Mouse (Mus musculus) MEL-GATA-1-ER (cell line): ENCODE measurements at regions not wholly inside any gene's neighbourhood (a gene's known extent, or its start where the extent isn't known, plus 50 kb on each side); places are given as distances from the start of the nearest gene placed in this dataset.

Experiments used
- DNase-seq: peaks from one replicate; pipeline ENCODE4 v3.0.0-alpha.2; 2012; ENCODE audit warnings: low read depth; ENCODE audit errors: extremely low read depth

DNA sequence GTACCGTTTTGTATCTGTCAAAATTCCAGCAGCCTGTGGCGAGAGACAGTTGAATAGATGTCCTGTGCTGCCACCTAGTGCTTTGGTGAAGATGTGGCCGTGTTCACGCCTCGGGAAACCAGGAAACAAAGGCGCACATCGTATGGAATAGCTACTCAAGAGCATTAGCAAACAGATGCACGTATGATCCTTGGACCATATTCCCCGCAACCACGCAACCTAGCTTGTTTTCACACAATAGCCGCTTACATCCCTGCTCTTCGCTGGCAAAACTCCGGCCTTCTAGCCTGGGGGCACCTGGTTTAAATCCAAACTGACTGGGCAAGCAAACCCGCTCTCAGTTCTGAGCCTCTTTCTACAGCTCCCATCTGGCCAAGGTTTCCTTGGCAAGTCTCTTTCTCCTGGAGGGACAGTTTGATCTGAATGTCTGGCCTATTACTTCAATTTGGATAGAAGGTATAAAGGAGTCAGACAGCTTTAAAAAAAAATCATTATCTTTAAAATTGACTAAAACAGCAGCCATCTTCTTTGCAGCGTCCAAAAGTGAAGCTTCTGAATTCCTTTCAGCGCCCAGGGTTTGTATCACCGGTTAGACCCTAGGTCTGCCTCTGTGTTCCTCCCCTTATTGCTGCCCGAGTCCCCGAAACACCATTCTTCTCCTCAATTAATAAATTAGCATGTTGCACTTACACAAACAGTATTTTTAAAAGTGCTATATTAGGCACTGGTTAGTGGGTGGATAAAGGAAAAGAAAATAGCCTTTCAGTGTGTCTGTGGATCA lies 295.0 kb upstream of the Prkd1 start:
- no peak for DNase-seq

DNA sequence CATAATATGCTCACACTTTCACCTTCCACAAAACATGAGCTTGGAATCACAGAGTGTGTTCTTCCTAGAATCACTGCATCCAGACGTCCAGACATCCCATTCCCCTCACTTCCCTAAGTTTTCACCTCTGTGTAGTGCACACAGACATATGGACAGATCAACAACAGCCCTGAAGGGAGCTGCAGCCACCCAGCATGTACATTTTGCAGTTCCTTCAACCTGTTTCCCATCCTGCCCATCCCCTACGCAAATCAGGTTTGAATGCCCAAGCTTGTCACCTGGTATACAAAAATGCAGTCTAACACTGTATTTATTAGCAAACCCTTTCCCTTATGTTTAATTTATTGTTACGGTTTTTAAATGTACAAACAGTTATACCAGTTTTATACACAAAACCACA lies 294.4 kb upstream of the Prkd1 start:
- DNase-seq = no peak

- no peak for DNase-seq
These were observed 286.6 kb upstream of the Prkd1 start for GRCm38 (mm10) chr12:50935516-50935915.

DNA sequence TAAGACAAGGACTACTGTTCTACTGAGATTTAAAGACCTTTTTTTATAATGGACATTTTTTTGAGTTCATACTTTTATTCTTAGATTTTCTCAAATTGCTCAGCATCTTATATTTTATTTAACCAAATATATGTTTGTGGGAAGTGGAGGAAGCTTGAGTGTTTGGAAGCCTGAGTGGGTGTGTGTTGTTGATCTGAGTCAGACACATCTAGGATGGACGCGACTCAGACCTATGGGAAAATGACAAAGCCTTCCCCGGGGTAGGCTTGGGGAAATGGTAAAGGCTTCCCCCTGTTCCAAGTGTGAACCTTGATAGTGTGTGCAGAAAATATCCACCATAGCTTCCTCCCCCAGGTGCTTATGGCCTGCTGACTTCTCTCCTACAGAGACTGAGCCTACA lies 283.6 kb upstream of the Prkd1 start:
- no peak for DNase-seq

DNA sequence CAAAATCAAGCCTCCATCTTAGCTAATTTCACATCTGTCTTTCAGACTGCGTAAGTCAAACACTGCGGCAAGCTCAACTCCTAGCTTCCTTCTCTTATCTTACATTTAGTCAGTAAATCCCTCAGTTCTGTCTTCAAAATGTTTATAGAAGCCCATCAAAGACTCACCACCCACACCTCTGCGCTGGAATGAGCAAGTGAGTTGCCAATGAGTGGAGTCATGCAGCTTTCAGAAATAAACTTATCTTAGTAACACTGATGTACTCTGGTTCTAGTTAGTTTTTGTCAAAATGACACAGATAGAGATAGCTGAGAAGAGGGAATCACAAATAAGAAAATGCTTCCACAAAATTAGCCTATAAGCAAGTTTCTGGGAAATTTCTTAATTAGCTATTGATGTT lies 280.7 kb upstream of the Prkd1 start:
- no peak for DNase-seq

GRCm38 (mm10) chr12:50926234-50926633 lies 277.3 kb upstream of the Prkd1 start:
- no peak for DNase-seq

DNA sequence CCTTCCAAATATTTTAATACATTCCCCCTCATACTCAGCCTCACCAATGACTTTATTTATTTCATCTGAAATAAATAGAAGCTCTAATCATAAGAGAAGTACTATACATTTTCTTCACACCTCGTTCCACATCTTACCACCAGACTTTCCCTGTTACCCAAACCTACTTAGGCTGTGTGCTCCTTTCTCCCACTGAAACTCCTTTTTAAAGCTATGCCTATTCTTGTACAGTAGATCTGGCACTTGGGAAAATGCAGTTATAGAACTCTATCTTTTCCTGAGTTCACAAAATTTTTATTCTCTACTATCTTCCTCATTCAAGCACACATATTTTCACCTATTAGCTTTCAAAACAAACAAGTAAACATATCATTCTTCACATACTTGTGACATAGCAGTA lies 272.8 kb upstream of the Prkd1 start:
- no peak for DNase-seq

GRCm38 (mm10) chr12:50899609-50900447 lies 250.9 kb upstream of the Prkd1 start:
- no peak for DNase-seq

DNA sequence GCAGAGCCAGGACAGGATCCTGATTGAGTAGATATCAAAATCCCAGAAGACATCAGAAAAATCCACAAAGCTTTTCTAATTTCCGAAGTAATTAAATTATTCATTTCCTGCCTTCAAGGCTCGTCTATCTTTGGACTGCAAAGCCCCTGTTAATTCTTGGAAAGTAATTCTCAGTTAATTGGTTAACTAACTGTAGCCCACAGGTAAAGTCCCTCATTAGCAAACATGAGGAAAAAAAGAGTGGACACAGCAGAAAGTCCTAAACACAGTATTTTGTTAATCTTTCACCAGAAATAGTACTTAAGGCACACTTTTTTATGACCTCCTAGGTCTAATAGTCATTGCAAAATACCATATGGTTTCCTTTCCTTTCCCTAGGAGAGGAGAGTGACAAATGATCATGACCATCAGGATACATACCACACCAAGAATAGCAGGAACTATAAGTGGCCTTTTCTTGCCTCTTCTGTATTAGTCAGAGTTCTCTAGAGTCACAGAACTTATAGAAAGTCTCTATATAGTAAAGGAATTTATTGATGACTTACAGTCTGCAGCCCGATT lies 248.8 kb upstream of the Prkd1 start:
- no peak for DNase-seq

- no peak for DNase-seq
These were observed 244.7 kb upstream of the Prkd1 start for GRCm38 (mm10) chr12:50893604-50894003.

DNA sequence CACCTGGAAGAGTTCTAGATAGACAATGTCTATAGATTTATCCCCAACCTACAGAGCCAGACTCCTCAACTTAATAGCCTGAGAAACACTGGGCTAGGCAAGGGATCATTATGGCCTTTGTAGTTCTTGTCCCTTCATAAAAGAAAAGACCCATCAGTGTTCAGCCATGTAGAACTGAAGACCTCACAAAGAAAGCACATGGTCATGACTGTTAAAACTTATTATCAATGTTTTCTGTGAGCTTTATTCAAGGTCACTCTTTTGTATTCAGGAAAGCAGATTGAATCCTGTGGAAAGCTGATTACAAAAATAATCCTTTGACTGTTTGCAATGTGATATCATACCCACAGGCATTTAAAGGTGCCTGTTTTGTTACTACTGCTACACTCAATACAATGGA lies 226.9 kb upstream of the Prkd1 start:
- DNase-seq = no peak

GRCm38 (mm10) chr12:50874024-50874398 lies 225.1 kb upstream of the Prkd1 start:
- no peak for DNase-seq

DNA sequence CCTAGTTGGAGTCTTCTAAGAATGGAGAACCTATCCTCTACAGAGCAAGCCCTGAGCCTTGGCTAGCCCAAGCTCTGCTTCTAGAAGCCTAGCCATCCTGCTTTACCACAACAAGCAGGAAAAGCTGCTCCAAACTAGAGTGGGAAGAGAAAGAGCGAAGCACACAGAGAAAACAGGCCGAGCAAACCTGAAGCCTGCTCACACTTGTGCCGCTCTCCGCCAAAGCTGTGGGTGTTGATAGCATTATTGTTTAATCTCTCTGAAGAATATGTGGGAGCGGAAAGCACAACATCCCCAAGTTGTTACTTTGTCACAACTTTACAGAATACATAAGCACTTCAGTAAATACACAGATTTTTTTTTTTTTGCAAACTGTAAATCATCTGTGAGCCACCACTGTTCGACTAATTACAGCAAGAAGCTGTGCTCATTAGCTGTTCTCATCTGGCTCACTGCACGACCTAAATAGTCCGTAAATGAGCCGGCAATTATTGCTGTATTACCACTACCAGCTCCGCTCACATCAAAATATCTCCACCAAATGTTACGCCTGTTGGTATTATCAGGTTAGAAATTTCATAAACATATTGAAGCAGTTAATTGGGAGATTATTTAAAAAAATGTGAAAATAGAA lies 224.6 kb upstream of the Prkd1 start:
- no peak for DNase-seq

DNA sequence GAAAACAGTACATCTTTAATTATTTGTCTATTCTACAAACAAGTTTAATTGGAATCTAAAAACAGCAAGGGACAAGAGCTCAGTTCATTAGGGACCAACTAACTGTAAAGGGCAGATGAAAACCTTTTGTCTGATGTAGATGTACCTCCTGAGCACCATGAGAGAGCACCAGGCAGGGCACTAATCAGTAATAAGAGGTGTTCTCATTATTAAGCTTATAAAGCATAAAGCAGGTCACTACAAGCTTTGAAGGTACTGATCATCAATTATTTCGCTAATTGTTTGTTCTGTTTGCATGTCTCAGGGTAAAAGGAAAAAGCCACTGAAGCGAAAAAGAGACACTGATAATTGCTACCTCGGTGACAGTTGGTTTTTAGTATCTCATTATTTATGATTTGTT lies 202.7 kb upstream of the Prkd1 start:
- no peak for DNase-seq

DNA sequence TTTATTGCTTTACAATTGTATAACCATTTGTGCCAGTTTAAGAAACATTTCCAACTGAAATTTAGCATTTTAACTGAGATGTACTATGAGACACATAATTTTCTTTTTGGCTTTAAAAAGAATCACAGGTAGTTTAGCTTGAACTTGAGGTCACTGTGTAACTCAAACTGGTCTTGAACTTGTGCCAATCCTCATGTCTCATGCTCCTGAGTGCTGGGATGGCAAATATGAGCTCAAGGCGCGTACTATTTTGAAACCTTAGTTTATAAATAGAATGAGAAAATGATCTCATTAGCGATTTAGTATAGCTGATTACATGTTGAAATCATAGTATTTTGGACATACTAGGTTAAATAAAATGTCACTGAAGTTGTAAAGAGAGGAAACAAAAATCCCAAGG lies 199.1 kb upstream of the Prkd1 start:
- no peak for DNase-seq

DNA sequence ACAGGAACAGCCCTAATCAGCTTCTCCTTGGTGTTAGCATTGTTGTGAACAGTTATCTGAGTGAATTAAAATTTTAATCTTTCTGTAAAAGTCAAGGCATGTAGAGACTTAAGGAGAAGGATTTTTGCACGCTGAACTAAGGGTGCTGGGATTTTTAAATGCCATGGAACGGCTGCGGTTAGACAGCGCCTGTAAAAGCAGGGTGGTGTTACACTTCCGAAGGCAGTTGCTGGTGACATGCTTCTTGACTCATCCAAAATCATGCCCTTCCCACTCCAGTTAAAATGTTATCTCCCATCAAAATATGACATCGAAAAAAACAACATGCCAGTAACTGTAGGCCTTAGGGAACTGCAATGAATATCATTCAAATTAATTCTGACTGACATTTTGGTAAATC lies 193.8 kb upstream of the Prkd1 start:
- DNase-seq = no peak

DNA sequence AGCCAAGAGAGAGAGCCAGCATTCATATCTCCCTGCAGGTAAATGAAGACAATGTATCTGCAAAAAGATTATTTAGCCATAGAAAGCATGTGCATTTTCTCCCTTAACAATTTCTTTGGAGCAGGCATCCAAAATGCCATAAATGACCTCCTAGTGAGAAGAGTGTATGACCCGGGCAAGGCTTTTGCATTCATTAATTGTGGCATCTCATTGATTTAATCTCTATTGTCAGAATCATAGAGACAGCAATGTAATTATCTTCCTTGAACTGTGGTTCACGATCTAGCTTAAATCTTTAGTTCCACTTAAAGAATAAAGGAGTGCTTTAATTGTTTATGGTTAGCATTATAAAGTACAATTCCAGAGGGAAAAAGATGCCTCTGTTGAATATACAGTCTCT lies 190.5 kb upstream of the Prkd1 start:
- DNase-seq = no peak

DNA sequence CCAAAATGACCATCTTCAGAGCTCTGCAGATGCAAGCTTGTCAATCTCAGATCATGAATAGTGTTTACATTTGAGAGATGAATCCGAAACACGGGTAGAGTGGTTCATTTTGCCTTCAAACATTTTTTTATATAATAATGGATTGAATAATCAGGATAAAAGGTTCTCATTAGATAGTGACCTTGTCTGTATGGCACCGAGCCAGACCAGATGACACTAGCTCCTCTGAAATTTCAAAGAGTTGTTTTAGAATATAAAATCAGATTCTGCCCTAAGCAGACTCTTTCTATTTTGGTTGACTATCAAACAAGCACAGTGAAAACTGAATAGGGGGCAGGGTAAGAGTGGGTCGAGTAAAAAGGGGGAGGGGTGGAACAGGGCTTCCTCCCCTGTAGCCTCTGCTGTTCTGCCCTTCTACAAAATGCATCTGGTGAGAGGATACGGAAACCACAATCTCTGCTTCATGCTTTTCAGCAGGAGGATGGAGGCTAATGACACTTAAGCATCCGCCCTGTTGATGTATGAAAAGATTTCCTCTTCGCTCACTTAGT lies 159.9 kb upstream of the Prkd1 start:
- no peak for DNase-seq

DNA sequence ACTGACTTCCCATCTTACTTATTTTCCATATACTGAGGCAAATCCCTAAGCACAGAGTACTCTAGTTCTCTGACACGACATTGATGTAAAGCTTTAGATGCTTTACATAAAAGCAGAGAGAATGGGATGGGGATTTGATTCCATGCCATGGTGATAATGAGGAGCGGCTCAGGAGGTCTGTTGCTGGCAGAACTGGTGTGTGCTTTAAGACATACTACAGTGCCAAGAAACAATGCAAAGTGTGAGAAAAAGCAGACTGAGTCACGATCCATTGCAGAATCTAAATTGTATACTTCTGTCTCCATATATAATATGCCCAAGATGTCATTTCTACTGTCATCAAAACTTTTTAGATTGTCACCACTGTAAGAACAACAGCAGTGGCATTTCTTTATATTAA lies 155.5 kb upstream of the Prkd1 start:
- DNase-seq = no peak

- no peak for DNase-seq
These were observed 116.5 kb upstream of the Prkd1 start for GRCm38 (mm10) chr12:50765156-50765940.

- no peak for DNase-seq
These were observed 115.6 kb upstream of the Prkd1 start for GRCm38 (mm10) chr12:50764457-50764856.
